In the genomic region with DNA sequence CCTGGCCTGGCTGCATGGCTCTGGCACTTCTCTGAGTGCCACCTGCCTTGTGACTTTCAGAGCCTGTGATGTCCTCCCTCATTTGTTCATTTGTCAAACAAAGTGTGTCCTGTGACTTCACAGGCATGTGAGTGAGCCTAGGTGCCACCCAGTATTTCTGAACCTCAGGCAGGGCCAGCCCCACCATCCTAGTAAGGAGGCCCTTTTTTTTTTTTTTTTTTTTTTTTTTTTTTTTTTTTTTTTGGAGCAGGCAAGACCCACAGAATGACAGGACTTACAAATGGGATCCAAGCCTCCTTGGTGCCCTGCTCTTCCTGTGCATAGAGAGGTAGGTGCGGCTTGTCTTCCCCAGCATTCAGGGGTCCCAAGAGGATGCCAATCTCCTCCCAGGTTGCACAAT, we compare ENCODE assay signal across 20 mouse cellular contexts.
"Had no signal": no experiment of that assay in that cellular context is flagged by ENCODE, and none has a peak within 500 bp of the region (broad histone marks: within the 10 kb centered on the region; RNA-seq: fewer than 3 reads in every experiment).

No protein-coding gene starts in this region.

- DNase-seq: kidney, adult 18-20 months; kidney, adult 9 months; kidney, postnatal 14 days; kidney, postnatal 4 days; left cerebral cortex, postnatal 4 days; liver, postnatal 0 days; lung, embryonic 14.5 days; right cerebral cortex, adult 18-20 months; right cerebral cortex, postnatal 14 days; right cerebral cortex, postnatal 4 days; thymus, adult 18-20 months; thymus, postnatal 36 days had no signal

- H3K4me2 ChIP-seq: limb, embryonic 12.5 days; limb, embryonic 15.5 days; liver, embryonic 11.5 days; lung, embryonic 14.5 days had no signal

- H3K27ac ChIP-seq: limb, embryonic 12.5 days; limb, embryonic 15.5 days; liver, embryonic 14.5 days; macrophage; stomach, postnatal 0 days had no signal

- H3K9me3 ChIP-seq: limb, embryonic 12.5 days; limb, embryonic 15.5 days had no signal

- ATAC-seq: intestine, embryonic 16.5 days; liver, postnatal 0 days; lung, postnatal 0 days had no signal

- H3K36me3 ChIP-seq: limb, embryonic 12.5 days; limb, embryonic 15.5 days had no signal

- H3K9ac ChIP-seq: limb, embryonic 12.5 days; limb, embryonic 15.5 days; liver, embryonic 14.5 days; liver, postnatal 0 days; lung, embryonic 14.5 days had no signal

- H3K4me3 ChIP-seq: limb, embryonic 12.5 days; limb, embryonic 15.5 days had no signal

- H3K27me3 ChIP-seq: limb, embryonic 15.5 days had no signal
